Mouse (Mus musculus) heart, postnatal 36 days (tissue): ENCODE data around the gene Slc25a36. TPM values are rescaled to one million over a fixed set of nuclear protein-coding genes. Genes with fewer than 3 reads are reported as not detected.

Experiments used
- DNase-seq, 2 experiments: peaks; one replicate each; pipeline ENCODE4 v3.0.0; 2021 to 2022
- intact Hi-C: fragments of 180-260 bp; cut with DNase I; formaldehyde crosslinking; loops from one replicate; pipeline ENCODE4 v1.15.1; 2025
- total RNA-seq, 2 experiments: library from RNA; stranded (reverse); gene quantifications; 2 replicates each; pipeline ENCODE4 v1.2.3; 2021

Gene Slc25a36
- total RNA-seq, 2 experiments from 2014 or later: 37.3 to 43.3 TPM

DNA sequence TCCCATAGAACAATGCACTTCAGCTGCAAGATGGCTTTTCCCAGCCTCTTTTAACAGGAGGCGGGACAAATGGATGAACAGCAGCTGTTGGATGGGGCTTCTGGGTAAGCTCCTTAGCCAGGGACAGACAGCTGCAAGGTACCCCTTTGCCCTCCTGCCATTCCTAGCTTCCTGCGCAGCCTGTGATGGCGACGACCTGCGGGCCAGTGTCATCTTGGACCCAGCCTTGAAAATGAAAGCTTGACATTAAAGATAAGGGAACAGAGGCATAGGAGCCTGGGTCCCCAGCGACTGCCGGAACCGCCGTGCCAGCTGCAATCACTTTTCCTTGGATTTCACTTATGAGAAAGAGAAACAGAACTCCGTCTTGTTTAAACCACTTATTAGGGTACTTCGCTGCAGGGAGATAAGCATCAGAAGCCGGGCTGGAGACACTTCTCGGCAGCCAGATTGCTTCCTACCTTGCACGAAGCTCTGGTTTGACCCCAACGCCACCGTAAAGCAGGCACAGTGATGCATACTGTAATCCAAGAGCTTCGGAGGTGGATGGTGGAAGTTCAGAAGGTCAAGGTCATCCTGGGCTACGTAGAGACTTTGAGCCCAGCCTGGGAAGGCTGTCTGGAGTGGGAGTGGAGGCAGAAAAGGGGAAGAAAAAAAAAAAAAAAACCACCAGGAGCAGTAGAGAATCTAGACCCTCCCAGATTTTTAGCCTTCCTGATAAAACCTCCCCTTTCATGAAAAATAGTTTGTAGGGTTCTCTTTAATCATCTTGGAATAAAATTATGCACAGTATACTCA lies 54.2 kb downstream of the Slc25a36 start:
- no peak for DNase-seq
- intact Hi-C loops: no loop called here

DNA sequence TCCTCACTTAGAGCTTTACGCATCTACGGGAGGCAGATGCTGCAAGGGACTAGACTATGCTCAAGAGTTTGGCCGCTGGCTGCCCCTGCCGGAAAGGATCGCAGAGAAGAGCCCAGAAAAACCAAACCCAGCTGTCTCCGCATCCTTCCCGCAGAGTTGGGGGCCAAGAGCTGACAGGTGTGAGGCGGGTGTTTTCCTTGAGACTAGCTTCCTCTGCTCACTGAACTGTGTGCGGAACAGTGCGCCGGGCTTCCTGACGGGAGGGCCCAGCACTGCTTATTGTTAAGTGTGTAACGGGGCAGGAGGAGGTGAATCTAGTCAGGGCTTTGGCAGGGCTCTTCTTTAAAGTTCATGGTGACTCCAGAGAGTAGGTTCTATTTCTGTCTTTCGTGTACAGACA lies 55.1 kb downstream of the Slc25a36 start:
- intact Hi-C loops: no loop called here
- peak in 1 of 2 experiments; percentile 7 for DNase-seq

- no peak for DNase-seq
- intact Hi-C loops: no loop called here
Measured at GRCm38 (mm10) chr9:97051176-97051575, 59.8 kb downstream of the Slc25a36 start.

DNA sequence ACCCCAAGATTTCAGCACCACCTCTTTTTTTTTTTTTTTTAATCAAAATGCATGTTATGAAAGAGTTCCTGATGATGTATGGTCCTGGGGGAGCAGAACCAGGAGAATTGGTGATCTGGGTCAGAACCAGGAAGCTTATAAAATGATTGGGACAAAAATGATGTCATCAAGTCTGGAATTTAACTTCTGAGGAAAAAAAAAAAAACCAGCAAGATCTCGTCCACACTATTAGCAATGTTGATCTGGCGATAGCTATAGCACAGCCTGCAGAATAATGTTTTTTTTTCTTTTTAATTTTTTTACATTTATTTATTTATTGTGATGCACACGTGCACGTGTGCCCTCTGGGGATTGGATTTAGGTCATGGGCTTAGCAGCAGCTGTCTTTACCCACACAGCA lies 64.7 kb downstream of the Slc25a36 start:
- no peak for DNase-seq
- intact Hi-C loops: no loop called here

DNA sequence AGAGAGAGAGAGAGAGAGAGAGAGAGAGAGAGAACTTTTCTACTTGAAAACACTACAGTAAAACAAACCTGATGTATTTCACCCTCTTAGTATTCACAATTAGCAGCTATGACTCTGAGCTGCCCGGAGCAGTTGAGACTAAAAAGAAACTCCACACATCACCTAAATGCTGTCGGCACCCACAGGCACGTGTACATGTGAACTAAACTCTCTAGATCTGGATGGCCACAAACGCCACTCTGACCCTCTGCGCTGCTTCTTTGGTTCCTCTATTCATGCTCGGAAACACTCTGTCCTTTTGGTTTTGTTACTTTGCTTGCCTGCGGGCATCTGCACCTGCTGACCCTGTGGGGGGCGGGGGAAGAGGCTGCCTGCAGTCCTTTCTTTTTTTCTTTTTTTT lies 69.3 kb downstream of the Slc25a36 start:
- no peak for DNase-seq
- intact Hi-C loops: no loop called here

DNA sequence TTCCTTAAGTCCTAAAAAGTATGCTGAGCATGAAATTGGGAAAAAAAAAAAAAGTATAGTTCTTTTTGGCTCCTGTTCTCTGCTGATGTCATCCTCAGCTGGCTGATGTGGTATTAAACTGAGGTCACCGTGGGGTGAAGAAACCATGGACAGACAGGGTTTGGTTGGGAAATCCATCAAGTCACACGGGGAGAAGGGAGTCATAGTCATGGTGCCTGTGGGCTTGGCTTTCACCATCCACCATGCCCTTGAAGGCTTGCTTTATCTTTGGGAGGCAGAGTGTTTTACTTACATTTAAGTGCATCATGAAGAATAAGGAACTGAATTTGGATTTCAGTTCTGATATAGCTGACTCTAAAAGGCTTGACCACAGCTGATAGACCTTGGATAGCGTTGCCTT lies 72.9 kb downstream of the Slc25a36 start:
- no peak for DNase-seq
- intact Hi-C loops: no loop called here

DNA sequence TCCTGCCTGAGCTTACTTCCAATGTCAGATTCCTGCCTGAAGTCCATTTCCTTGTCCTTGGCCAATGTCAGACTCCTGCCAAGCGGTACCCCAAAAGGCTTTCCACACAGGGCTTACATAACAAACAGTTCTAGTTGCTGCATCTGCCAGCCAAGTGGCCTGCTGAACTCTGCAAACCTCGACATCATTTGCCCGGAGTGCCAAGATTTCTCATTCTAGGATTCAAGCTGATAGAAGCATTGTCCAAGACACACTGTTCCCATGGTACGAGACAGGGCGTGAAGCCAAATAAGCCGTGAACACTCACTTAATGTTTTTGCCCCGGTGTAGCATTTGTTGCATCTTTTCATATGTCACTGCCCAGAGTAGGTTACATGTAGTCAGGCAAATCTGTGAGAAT lies 74.3 kb downstream of the Slc25a36 start:
- no peak for DNase-seq
- intact Hi-C loops: no loop called here

DNA sequence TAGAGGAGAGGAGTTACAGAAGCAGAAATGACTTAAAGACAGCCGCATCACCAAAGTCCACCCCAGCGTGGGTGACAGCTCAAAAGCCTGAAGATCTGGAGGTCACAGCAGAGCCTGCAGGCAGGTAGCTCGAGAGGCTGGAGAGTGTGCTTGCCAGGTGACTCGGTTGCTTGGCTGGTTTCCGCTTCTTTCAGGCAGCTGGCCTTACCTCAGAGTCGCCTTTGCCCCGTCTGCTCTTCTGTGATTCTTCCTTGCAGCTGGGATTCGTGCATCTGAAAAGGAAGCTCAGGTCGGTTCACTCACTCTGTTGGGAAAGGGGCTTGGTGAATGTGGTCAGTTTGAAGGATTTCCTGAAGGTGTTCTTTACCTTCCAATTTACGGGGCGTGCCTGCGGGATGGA lies 83.6 kb downstream of the Slc25a36 start:
- DNase-seq: no peak
- intact Hi-C loops: no loop called here

GRCm38 (mm10) chr9:97026006-97026405 lies 85.0 kb downstream of the Slc25a36 start:
- intact Hi-C loops: no loop called here
- no peak for DNase-seq

Other genes with a start within 250 kb of the Slc25a36 start
- 10 to 100 TPM; 14.5 to 21.3 TPM for gene Pxylp1, start 218.5 kb downstream of the Slc25a36 start, total RNA-seq
- gene Spsb4, start 92.3 kb downstream of the Slc25a36 start, total RNA-seq: 1 to 10 TPM; 5.1 to 6.1 TPM